Mouse (Mus musculus) heart, postnatal 0 days (tissue): ENCODE measurements at regions not wholly inside any gene's neighbourhood (a gene's known extent, or its start where the extent isn't known, plus 50 kb on each side); places are given as distances from the start of the nearest gene placed in this dataset.

ENCODE experiments used
- CTCF ChIP-seq: IDR thresholded peaks from 2 replicates; pipeline ENCODE4 v1.5.1; 2016; ENCODE audit warnings: antibody characterized with exemption, control low read depth, low read depth
- EP300 ChIP-seq: IDR thresholded peaks from 2 replicates; pipeline ENCODE4 v1.6.1; 2016; ENCODE audit warnings: antibody characterized with exemption, low read depth

- TF ChIP-seq CTCF = no peak
- no peak for TF ChIP-seq EP300
Observed at GRCm38 (mm10) chr3:18705756-18706155, 757.5 kb downstream of the Cypt12 start.
